Mouse (Mus musculus): ENCODE results near the gene Nhlrc4. TPM values are rescaled to one million over a fixed set of nuclear protein-coding genes. Genes with fewer than 3 reads are reported as not detected.

The Nhlrc4 gene
- total RNA-seq, 2 experiments from 2014 or later: 0.30 TPM; not detected in 1

- intact Hi-C loops (cut with DNase I): loop anchor here (2.0 to 5.0 kb wide), 3 partner anchors 25 to 115 kb away; partner anchors contain the start of gene Rab40c
- DNase-seq (ENCODE audit: low spot score in 2 of 2): peak in 1 of 2 experiments; percentile 58
These were observed 50.7 kb downstream of the Nhlrc4 start for GRCm38 (mm10) chr17:25893975-25894617.

Other genes starting within 250 kb of the Nhlrc4 start
- 100 to 1,000 TPM; 154 to 195 TPM for gene Gng13, start 227.8 kb downstream of the Nhlrc4 start, total RNA-seq (2021)
- gene Chtf18, start 217.5 kb downstream of the Nhlrc4 start, total RNA-seq (2021): 1 to 10 TPM; 2.9 to 3.7 TPM
- gene Rpusd1, start 217.3 kb downstream of the Nhlrc4 start, total RNA-seq (2021): 10 to 100 TPM; 49.5 to 58.9 TPM
- under 1 TPM; 0.35 to 0.39 TPM for gene Mslnl, start 208.9 kb downstream of the Nhlrc4 start, total RNA-seq (2021)
- 1 to 10 TPM; 1.5 to 4.7 TPM for gene Msln, start 190.6 kb downstream of the Nhlrc4 start, total RNA-seq (2021)
- 10 to 100 TPM; 29.5 to 42.9 TPM for gene Narfl, start 171.2 kb downstream of the Nhlrc4 start, total RNA-seq (2021)
- gene Haghl, start 159.3 kb downstream of the Nhlrc4 start, total RNA-seq (2021): 100 to 1,000 TPM; 114 to 117 TPM
- gene Ccdc78, start 158.4 kb downstream of the Nhlrc4 start, total RNA-seq (2021): not detected
- 10 to 100 TPM; 81.2 to 81.7 TPM for gene Fam173a, start 152.1 kb downstream of the Nhlrc4 start, total RNA-seq (2021)
- gene AC134908.4, start 149.3 kb downstream of the Nhlrc4 start, total RNA-seq (2021): under 1 TPM in 1 of 2 experiments, not detected in 1; 0.52 TPM
- gene Metrn, start 147.8 kb downstream of the Nhlrc4 start, total RNA-seq (2021): 10 to 100 TPM; 80.7 to 96.2 TPM
- gene Fbxl16, start 135.9 kb downstream of the Nhlrc4 start, total RNA-seq (2021): 100 to 1,000 TPM; 668 to 710 TPM
- 10 to 100 TPM; 23.9 to 26.5 TPM for gene Wdr24, start 121.3 kb downstream of the Nhlrc4 start, total RNA-seq (2021)
- 10 to 100 TPM; 54.1 to 58.7 TPM for gene Jmjd8, start 116.1 kb downstream of the Nhlrc4 start, total RNA-seq (2021)
- gene Stub1, start 111.6 kb downstream of the Nhlrc4 start, total RNA-seq (2021): 100 to 1,000 TPM; 171 to 188 TPM
- gene Rhbdl1, start 107.7 kb downstream of the Nhlrc4 start, total RNA-seq (2021): 10 to 100 TPM; 47.5 to 54.0 TPM
- gene Gm20683, start 103.2 kb downstream of the Nhlrc4 start, total RNA-seq (2021): 10 to 100 TPM; 22.0 to 24.9 TPM
- 10 to 100 TPM; 73.7 to 86.7 TPM for gene Rhot2, start 100.1 kb downstream of the Nhlrc4 start, total RNA-seq (2021)
- gene Wdr90, start 83.5 kb downstream of the Nhlrc4 start, total RNA-seq (2021): 10 to 100 TPM; 21.2 to 36.6 TPM
- 10 to 100 TPM; 23.5 to 29.8 TPM for gene Mcrip2, start 76.2 kb downstream of the Nhlrc4 start, total RNA-seq (2021)
- gene Mettl26, start 69.9 kb downstream of the Nhlrc4 start, total RNA-seq (2021): 10 to 100 TPM; 33.3 to 36.4 TPM
- 1 to 10 TPM; 1.4 to 1.5 TPM for gene Wfikkn1, start 64.1 kb downstream of the Nhlrc4 start, total RNA-seq (2021)
- 10 to 100 TPM; 46.1 to 58.0 TPM for gene Rab40c, start 25.2 kb downstream of the Nhlrc4 start, total RNA-seq (2021)
- gene Pigq, start within 50 bp of the Nhlrc4 start, total RNA-seq (2021): 100 to 1,000 TPM; 106 to 120 TPM
- gene A930017K11Rik, start 7.6 kb upstream of the Nhlrc4 start, total RNA-seq (2021): under 1 TPM; 0.41 to 0.59 TPM
- gene Capn15, start 40.8 kb upstream of the Nhlrc4 start, total RNA-seq (2021): 10 to 100 TPM; 40.8 to 58.4 TPM
- 100 to 1,000 TPM in 1 of 2 experiments, 10 to 100 TPM in 1; 98.8 to 117 TPM for gene Rab11fip3, start 124.6 kb upstream of the Nhlrc4 start, total RNA-seq (2021)
- 10 to 100 TPM; 27.3 to 32.1 TPM for gene Decr2, start 145.4 kb upstream of the Nhlrc4 start, total RNA-seq (2021)
- gene Nme4, start 150.6 kb upstream of the Nhlrc4 start, total RNA-seq (2021): 1 to 10 TPM; 3.5 to 4.4 TPM
- 10 to 100 TPM; 13.9 to 14.0 TPM for gene Tmem8, start 168.3 kb upstream of the Nhlrc4 start, total RNA-seq (2021)
- gene Mrpl28, start 178.5 kb upstream of the Nhlrc4 start, total RNA-seq (2021): 10 to 100 TPM; 60.5 to 70.3 TPM
- 10 to 100 TPM; 22.5 to 25.1 TPM for gene Axin1, start 193.7 kb upstream of the Nhlrc4 start, total RNA-seq (2021)

Data from left cerebral cortex, postnatal 36 days (tissue).